Mouse (Mus musculus) thymus, postnatal 4 days (tissue): Measurements from ENCODE around the gene Oit1.
A peak's percentile ranks its signal among the peaks of the same experiment; 100 is the strongest.

ENCODE experiments used
- DNase-seq: peaks from one replicate; pipeline ENCODE4 v3.0.0; 2021

The Oit1 gene

GRCm38 (mm10) chr14:8378685-8379313 is at the start of gene Oit1:
TSS of gene Oit1 (minus strand) at chr14:8378754.
- DNase-seq = no peak

GRCm38 (mm10) chr14:8422833-8423232 is 44.3 kb upstream of the Oit1 start:
- no peak for DNase-seq

GRCm38 (mm10) chr14:8421199-8421787 is 42.7 kb upstream of the Oit1 start:
- DNase-seq = no peak

GRCm38 (mm10) chr14:8418610-8419009 is 40.1 kb upstream of the Oit1 start:
- DNase-seq = no peak

GRCm38 (mm10) chr14:8405946-8406345 is 27.4 kb upstream of the Oit1 start:
- no peak for DNase-seq

GRCm38 (mm10) chr14:8403310-8403709 is 24.8 kb upstream of the Oit1 start:
- DNase-seq = no peak

- DNase-seq = no peak
Measured at GRCm38 (mm10) chr14:8398507-8398906, 20.0 kb upstream of the Oit1 start.

- no peak for DNase-seq
Measured at GRCm38 (mm10) chr14:8395690-8396287, 17.2 kb upstream of the Oit1 start.

- no peak for DNase-seq
Measured at GRCm38 (mm10) chr14:8392181-8392825, 13.7 kb upstream of the Oit1 start.

GRCm38 (mm10) chr14:8369394-8369793 is 9.2 kb downstream of the Oit1 start:
- no peak for DNase-seq

- no peak for DNase-seq
Measured at GRCm38 (mm10) chr14:8368900-8369299, 9.7 kb downstream of the Oit1 start.

- no peak for DNase-seq
Measured at GRCm38 (mm10) chr14:8367727-8368520, 10.6 kb downstream of the Oit1 start.

- DNase-seq = no peak
Measured at GRCm38 (mm10) chr14:8367121-8367520, 11.4 kb downstream of the Oit1 start.

- DNase-seq = no peak
Measured at GRCm38 (mm10) chr14:8365833-8366232, 12.7 kb downstream of the Oit1 start.

GRCm38 (mm10) chr14:8356836-8357235 is 21.7 kb downstream of the Oit1 start:
- no peak for DNase-seq

- peak; percentile 73 for DNase-seq
Measured at GRCm38 (mm10) chr14:8355999-8356501, 22.5 kb downstream of the Oit1 start.

- no peak for DNase-seq
Measured at GRCm38 (mm10) chr14:8348927-8349326, 29.6 kb downstream of the Oit1 start.

GRCm38 (mm10) chr14:8346255-8346997 is 32.1 kb downstream of the Oit1 start:
- DNase-seq = peak; percentile 90

GRCm38 (mm10) chr14:8345566-8345965 is 33.0 kb downstream of the Oit1 start:
- DNase-seq = no peak

GRCm38 (mm10) chr14:8342509-8343106 is 35.9 kb downstream of the Oit1 start:
- no peak for DNase-seq

GRCm38 (mm10) chr14:8340226-8340625 is 38.3 kb downstream of the Oit1 start:
- no peak for DNase-seq

- DNase-seq = no peak
Measured at GRCm38 (mm10) chr14:8335947-8336346, 42.6 kb downstream of the Oit1 start.
